25 mouse cellular contexts compared by ENCODE assay signal in genomic region chr7:87345598-87345997, GRCm38 (mm10).
"Had no signal": no experiment of that assay in that cellular context is flagged by ENCODE, and none has a peak within 500 bp of the region (broad histone marks: within the 10 kb centered on the region; RNA-seq: fewer than 3 reads in every experiment).

No protein-coding gene starts in this region.

- H3K9ac ChIP-seq: heart, embryonic 12.5 days; hindbrain, embryonic 12.5 days; hindbrain, embryonic 14.5 days; limb, embryonic 13.5 days; limb, embryonic 15.5 days; liver, embryonic 12.5 days; liver, embryonic 14.5 days had no signal

- H3K4me2 ChIP-seq: heart, embryonic 12.5 days; hindbrain, embryonic 12.5 days; hindbrain, embryonic 14.5 days; limb, embryonic 13.5 days; limb, embryonic 15.5 days; liver, embryonic 12.5 days had no signal

- H3K27me3 ChIP-seq: heart, embryonic 12.5 days; hindbrain, embryonic 12.5 days; limb, embryonic 13.5 days; limb, embryonic 15.5 days; liver, embryonic 12.5 days had no signal

- H3K36me3 ChIP-seq: heart, embryonic 10.5 days; heart, embryonic 12.5 days; hindbrain, embryonic 10.5 days; hindbrain, embryonic 12.5 days; limb, embryonic 13.5 days; limb, embryonic 15.5 days; liver, embryonic 12.5 days had no signal

- H3K27ac ChIP-seq: gastrocnemius, adult 2 months; heart, embryonic 10.5 days; hindbrain, embryonic 10.5 days; hindbrain, embryonic 12.5 days; hindbrain, embryonic 14.5 days; left cerebral cortex, adult 2 months; limb, embryonic 13.5 days; limb, embryonic 15.5 days; liver, embryonic 12.5 days; liver, embryonic 14.5 days had no signal

- DNase-seq: gastrocnemius, adult 2 months; gastrocnemius, postnatal 10 days; gastrocnemius, postnatal 25 days; heart, adult 18-20 months; heart, postnatal 10 days; heart, postnatal 4 days; kidney, adult 18-20 months; kidney, adult 8-10 months; kidney, postnatal 10 days; kidney, postnatal 25 days; kidney, postnatal 4 days; left cerebral cortex, postnatal 4 days had no signal

- ATAC-seq: hindbrain, embryonic 16.5 days; inflammation-experienced regulatory T-cells, adult 6 months; intestine, embryonic 16.5 days; liver, embryonic 12.5 days had no signal

- H3K4me1 ChIP-seq: heart, embryonic 10.5 days; heart, embryonic 12.5 days; hindbrain, embryonic 10.5 days; hindbrain, embryonic 12.5 days; limb, embryonic 13.5 days; limb, embryonic 15.5 days; liver, embryonic 12.5 days had no signal

- H3K9me3 ChIP-seq: heart, embryonic 10.5 days; heart, embryonic 12.5 days; hindbrain, embryonic 10.5 days; hindbrain, embryonic 12.5 days; limb, embryonic 13.5 days; limb, embryonic 15.5 days; liver, embryonic 12.5 days had no signal

- H3K4me3 ChIP-seq: gastrocnemius, adult 2 months; heart, embryonic 10.5 days; heart, embryonic 12.5 days; hindbrain, embryonic 10.5 days; hindbrain, embryonic 12.5 days; left cerebral cortex, adult 2 months; limb, embryonic 13.5 days; limb, embryonic 15.5 days; liver, embryonic 12.5 days had no signal
